Mouse (Mus musculus): ENCODE data around the gene Raf1. TPM values are rescaled to one million over a fixed set of nuclear protein-coding genes. Genes with fewer than 3 reads are reported as not detected.

Raf1 gene
- total and polyA plus RNA-seq, 3 experiments, result 79.3 to 80.7 TPM; not detected in 1

GRCm38 (mm10) chr6:115701302-115701701 is 24.9 kb upstream of the Raf1 start:
- no peaks in the 10 kb centered on the region for H3K9me3 ChIP-seq (replicated peaks; ENCODE audit: insufficient read depth, low read length)
- no peaks in the 10 kb centered on the region for H3K27me3 ChIP-seq (ENCODE audit: control insufficient read depth in 1 of 2, insufficient read depth in 2 of 2, low read length in 2 of 2)
- H3K4me3 ChIP-seq (ENCODE audit: control insufficient read depth in 1 of 2, insufficient read depth in 1 of 2, low read depth in 2 of 2, low read length in 2 of 2), result peak overlapping the region in 1 of 2 experiments; percentile 18; a peak in 1 of 4 replicates
- TF ChIP-seq ZC3H11A (IDR thresholded peaks at IDR 0.05; ENCODE audit: low read depth, low read length), result peak; percentile 48
- peak; percentile 77 to 84 (median 79) for TF ChIP-seq CTCF (IDR thresholded peaks at IDR 0.05 in 2 of 3, conservative IDR thresholded peaks at IDR 0.05 in 1 of 3; ENCODE audit: control insufficient read depth in 1 of 3, insufficient read depth in 1 of 3, low read depth in 2 of 3, low read length in 3 of 3, poor library complexity in 1 of 3, severe bottlenecking in 1 of 3)
- TF ChIP-seq SMC3 (IDR thresholded peaks at IDR 0.05; ENCODE audit: low read depth, low read length), result peak; percentile 73
- TF ChIP-seq ELF1 (IDR thresholded peaks at IDR 0.05; ENCODE audit: low read depth, low read length), result peak; percentile 89
- TF ChIP-seq RAD21 (IDR thresholded peaks at IDR 0.05; ENCODE audit: low read depth, low read length), result peak; percentile 45
- no peak for TF ChIP-seq NRF1 (IDR thresholded peaks at IDR 0.05; ENCODE audit: insufficient read depth, low read depth, low read length, poor library complexity, severe bottlenecking)
- TF ChIP-seq CHD2 (IDR thresholded peaks at IDR 0.05; ENCODE audit: low read length), result no peak
- TF ChIP-seq MEF2A (IDR thresholded peaks at IDR 0.05; ENCODE audit: extremely low read depth, insufficient replicate concordance, low read depth, low read length, poor library complexity, severe bottlenecking), result no peak
- peak; percentile 84 for DNase-seq (ENCODE audit: low read depth, low spot score)
- H3K9ac ChIP-seq (ENCODE audit: control insufficient read depth, low read depth, low read length, poor library complexity, severe bottlenecking), result no peak overlapping the region
- H3K27ac ChIP-seq (ENCODE audit: control insufficient read depth, low read depth, low read length), result no peak overlapping the region
- H3K79me2 ChIP-seq (ENCODE audit: control insufficient read depth, insufficient read depth, low read length, poor library complexity), result no peaks in the 10 kb centered on the region
- no peaks in the 10 kb centered on the region for H3K4me1 ChIP-seq (ENCODE audit: control insufficient read depth in 1 of 2, insufficient read depth in 2 of 2, low read length in 2 of 2)
- H3K36me3 ChIP-seq (ENCODE audit: control insufficient read depth in 1 of 2, insufficient read depth in 2 of 2, low read length in 2 of 2), result no peaks in the 10 kb centered on the region

GRCm38 (mm10) chr6:115700778-115701177 is 24.3 kb upstream of the Raf1 start:
- H3K4me3 ChIP-seq (ENCODE audit: control insufficient read depth in 1 of 2, insufficient read depth in 1 of 2, low read depth in 2 of 2, low read length in 2 of 2), result no peak overlapping the region
- no peaks in the 10 kb centered on the region for H3K79me2 ChIP-seq (ENCODE audit: control insufficient read depth, insufficient read depth, low read length, poor library complexity)
- TF ChIP-seq GATA1 (IDR thresholded peaks at IDR 0.05; ENCODE audit: low read depth, low read length) (no peak), POLR2A (IDR thresholded peaks at IDR 0.05; ENCODE audit: control insufficient read depth in 1 of 2, insufficient read depth in 1 of 2, low read depth in 1 of 2, low read length in 2 of 2, poor library complexity in 1 of 2) (no peak), GABPA (IDR thresholded peaks at IDR 0.05; ENCODE audit: low read depth, low read length) (no peak), RCOR1 (IDR thresholded peaks at IDR 0.05; ENCODE audit: low read depth, low read length) (no peak), CHD1 (IDR thresholded peaks at IDR 0.05; ENCODE audit: low read depth, low read length) (no peak), RAD21 (IDR thresholded peaks at IDR 0.05; ENCODE audit: low read depth, low read length) (no peak), HCFC1 (IDR thresholded peaks at IDR 0.05; ENCODE audit: low read depth, low read length) (no peak), KAT2A (conservative IDR thresholded peaks at IDR 0.05; ENCODE audit: low read depth, low read length) (no peak), SMC3 (IDR thresholded peaks at IDR 0.05; ENCODE audit: low read depth, low read length) (no peak), POLR2AphosphoS2 (IDR thresholded peaks at IDR 0.05; ENCODE audit: low read length) (no peak), MAZ (IDR thresholded peaks at IDR 0.05; ENCODE audit: low read depth, low read length) (no peak), MAFK (IDR thresholded peaks at IDR 0.05; ENCODE audit: borderline replicate concordance, low read depth, low read length) (no peak)
- H3K36me3 ChIP-seq (ENCODE audit: control insufficient read depth in 1 of 2, insufficient read depth in 2 of 2, low read length in 2 of 2), result no peaks in the 10 kb centered on the region
- H3K27ac ChIP-seq (ENCODE audit: control insufficient read depth, low read depth, low read length), result no peak overlapping the region
- no peak for DNase-seq (ENCODE audit: low read depth, low spot score)
- H3K9ac ChIP-seq (ENCODE audit: control insufficient read depth, low read depth, low read length, poor library complexity, severe bottlenecking), result no peak overlapping the region
- no peaks in the 10 kb centered on the region for H3K27me3 ChIP-seq (ENCODE audit: control insufficient read depth in 1 of 2, insufficient read depth in 2 of 2, low read length in 2 of 2)
- H3K9me3 ChIP-seq (replicated peaks; ENCODE audit: insufficient read depth, low read length), result no peaks in the 10 kb centered on the region
- no peaks in the 10 kb centered on the region for H3K4me1 ChIP-seq (ENCODE audit: control insufficient read depth in 1 of 2, insufficient read depth in 2 of 2, low read length in 2 of 2)

Data from MEL (cell line).